Mouse (Mus musculus) myocyte (in vitro differentiated cells): ENCODE data around the gene Prph2. TPM values are rescaled to one million over a fixed set of nuclear protein-coding genes. Genes with fewer than 3 reads are reported as not detected.

ENCODE experiments used
- H3K27me3 ChIP-seq: one replicate; pipeline ENCODE4 v1.6.1; 2011; ENCODE audit not compliant: control insufficient read depth, insufficient read depth, insufficient read length
- H3K36me3 ChIP-seq: one replicate; pipeline ENCODE4 v1.6.1; 2011; ENCODE audit not compliant: control insufficient read depth, insufficient read depth
- H3K4me2 ChIP-seq: one replicate; pipeline ENCODE4 v1.6.1; 2011; ENCODE audit warnings: low read depth, control low read depth
- H3K4me3 ChIP-seq: one replicate; pipeline ENCODE4 v1.5.1; 2011; ENCODE audit warnings: mild to moderate bottlenecking, control low read depth, moderate library complexity
- H3K79me2 ChIP-seq: one replicate; pipeline ENCODE4 v1.6.1; 2011; ENCODE audit not compliant: control insufficient read depth, insufficient read depth
- H3ac ChIP-seq: one replicate; pipeline ENCODE4 v1.6.1; 2011; ENCODE audit not compliant: control insufficient read depth, insufficient read length
- CEBPB ChIP-seq: IDR thresholded peaks from 2 replicates; pipeline ENCODE4 v1.6.1; 2011; ENCODE audit warnings: mild to moderate bottlenecking, moderate library complexity; ENCODE audit not compliant: poor library complexity, insufficient read depth, severe bottlenecking
- E2F4 ChIP-seq: IDR thresholded peaks from one replicate; pipeline ENCODE4 v1.6.1; 2011; ENCODE audit warnings: mild to moderate bottlenecking, control low read depth, moderate library complexity; ENCODE audit not compliant: insufficient read depth
- MAX ChIP-seq: IDR thresholded peaks from one replicate; pipeline ENCODE4 v1.6.1; 2011; ENCODE audit warnings: low read depth, mild to moderate bottlenecking, control low read depth
- MYOD1 ChIP-seq, 3 experiments: IDR thresholded peaks; one replicate each; pipeline ENCODE4 v1.6.1; 2011; ENCODE audit warnings: control low read depth in 2 of 3, low read depth in 2 of 3, mild to moderate bottlenecking in 2 of 3, moderate library complexity in 1 of 3; ENCODE audit not compliant: insufficient read length in 2 of 3, control insufficient read depth in 1 of 3
- MYOG ChIP-seq, 3 experiments: IDR thresholded peaks; one replicate each; pipeline ENCODE4 v1.6.1; 2011; ENCODE audit warnings: control low read depth in 2 of 3, low read depth in 2 of 3, mild to moderate bottlenecking in 2 of 3; ENCODE audit not compliant: insufficient read length in 2 of 3, control insufficient read depth in 1 of 3, insufficient read depth in 1 of 3
- POLR2A ChIP-seq: IDR thresholded peaks from one replicate; pipeline ENCODE4 v1.6.1; 2011; ENCODE audit warnings: low read depth, mild to moderate bottlenecking, control low read depth, moderate library complexity; ENCODE audit not compliant: insufficient read length
- POLR2AphosphoS2 ChIP-seq: IDR thresholded peaks from one replicate; pipeline ENCODE4 v1.6.1; 2011; ENCODE audit warnings: low read depth, control low read depth; ENCODE audit not compliant: insufficient read length
- REST ChIP-seq: IDR thresholded peaks from one replicate; pipeline ENCODE4 v1.6.1; 2011; ENCODE audit warnings: mild to moderate bottlenecking, control low read depth, moderate library complexity; ENCODE audit not compliant: insufficient read depth, insufficient read length
- SRF ChIP-seq: IDR thresholded peaks from one replicate; pipeline ENCODE4 v1.6.1; 2011; ENCODE audit warnings: low read depth; ENCODE audit not compliant: control insufficient read depth, insufficient read length
- TCF12 ChIP-seq: IDR thresholded peaks from one replicate; pipeline ENCODE4 v1.6.1; 2011; ENCODE audit warnings: mild to moderate bottlenecking, control low read depth; ENCODE audit not compliant: poor library complexity, insufficient read depth, severe bottlenecking
- TCF3 ChIP-seq: IDR thresholded peaks from one replicate; pipeline ENCODE4 v1.6.1; 2011; ENCODE audit warnings: low read depth, control low read depth; ENCODE audit not compliant: insufficient read length
- USF1 ChIP-seq: IDR thresholded peaks from one replicate; pipeline ENCODE4 v1.6.1; 2011; ENCODE audit warnings: low read depth, mild to moderate bottlenecking, control low read depth, moderate library complexity
- polyA plus RNA-seq: library from polyadenylated mRNA; unstranded; fragments of >200 nt; fragmentation: generic; extraction: Trizol; gene quantifications from one replicate; pipeline ENCODE4 v1.2.1, GENCODE M21; 2012; ENCODE audit warnings: missing spikeins

Prph2 gene
- polyA plus RNA-seq, 1 experiment, result not detected

DNA sequence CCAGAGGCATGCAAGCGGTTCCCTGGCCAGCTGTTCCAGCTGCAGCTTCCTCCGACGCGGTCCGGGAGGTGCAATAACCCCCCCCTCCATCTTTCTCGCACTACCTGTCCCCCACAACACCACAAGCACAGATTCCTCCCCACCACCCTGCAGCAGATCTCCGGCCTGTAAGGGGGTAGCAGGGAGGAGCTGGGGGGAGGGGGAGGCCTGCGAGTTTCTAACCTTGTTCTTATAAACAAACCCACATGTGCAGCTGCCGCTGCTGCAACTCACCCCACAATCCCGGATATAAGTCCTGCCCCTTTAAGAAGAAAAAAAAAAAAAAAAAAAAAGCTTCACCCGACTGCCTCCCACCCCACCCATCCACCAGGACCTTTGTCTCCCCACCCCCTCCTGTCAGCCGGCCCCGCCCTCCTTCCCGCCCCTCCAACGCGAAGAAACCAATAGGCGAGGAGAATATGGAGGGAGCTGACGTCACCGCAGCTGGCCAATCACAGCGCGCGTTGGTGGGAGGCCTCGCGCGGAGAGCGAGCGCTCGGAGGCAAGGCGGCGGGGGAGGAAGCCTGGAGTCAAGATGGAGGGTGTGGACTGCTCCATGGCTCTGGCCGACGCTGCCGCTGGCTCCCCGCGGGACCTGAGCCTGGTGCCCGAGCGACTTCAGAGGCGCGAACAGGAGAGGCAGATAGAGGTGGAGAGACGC, 20.0 kb upstream of the Prph2 start, which contains the start of gene Tbcc:
Gene Tbcc (plus strand): TSS at position 569 of the 700 bp plus-strand sequence.
- TF ChIP-seq REST (peak; percentile 55), MYOD1 (IDR thresholded peaks at IDR 0.05; ENCODE audit: control insufficient read depth in 1 of 3, insufficient read length in 2 of 3, low read depth in 2 of 3) (no peak), E2F4 (no peak), SRF (no peak), MYOG (IDR thresholded peaks at IDR 0.05; ENCODE audit: control insufficient read depth in 1 of 3, insufficient read depth in 1 of 3, insufficient read length in 2 of 3, low read depth in 2 of 3) (peak in 1 of 3 experiments; percentile 15), TCF12 (no peak), TCF3 (no peak), POLR2AphosphoS2 (peak; percentile 99), MAX (no peak), CEBPB (no peak), USF1 (no peak), POLR2A (peak; percentile 100)
- Histone ChIP-seq H3K79me2 (peaks cover 27% of the 10 kb centered on the region), H3K4me2 (peak within 1 kb of the TSS; percentile 97), H3K27me3 (no peaks in the 10 kb centered on the region), H3K36me3 (no peaks in the 10 kb centered on the region), H3ac (peak within 1 kb of the TSS; percentile 69), H3K4me3 (peak within 1 kb of the TSS; percentile 87)

DNA sequence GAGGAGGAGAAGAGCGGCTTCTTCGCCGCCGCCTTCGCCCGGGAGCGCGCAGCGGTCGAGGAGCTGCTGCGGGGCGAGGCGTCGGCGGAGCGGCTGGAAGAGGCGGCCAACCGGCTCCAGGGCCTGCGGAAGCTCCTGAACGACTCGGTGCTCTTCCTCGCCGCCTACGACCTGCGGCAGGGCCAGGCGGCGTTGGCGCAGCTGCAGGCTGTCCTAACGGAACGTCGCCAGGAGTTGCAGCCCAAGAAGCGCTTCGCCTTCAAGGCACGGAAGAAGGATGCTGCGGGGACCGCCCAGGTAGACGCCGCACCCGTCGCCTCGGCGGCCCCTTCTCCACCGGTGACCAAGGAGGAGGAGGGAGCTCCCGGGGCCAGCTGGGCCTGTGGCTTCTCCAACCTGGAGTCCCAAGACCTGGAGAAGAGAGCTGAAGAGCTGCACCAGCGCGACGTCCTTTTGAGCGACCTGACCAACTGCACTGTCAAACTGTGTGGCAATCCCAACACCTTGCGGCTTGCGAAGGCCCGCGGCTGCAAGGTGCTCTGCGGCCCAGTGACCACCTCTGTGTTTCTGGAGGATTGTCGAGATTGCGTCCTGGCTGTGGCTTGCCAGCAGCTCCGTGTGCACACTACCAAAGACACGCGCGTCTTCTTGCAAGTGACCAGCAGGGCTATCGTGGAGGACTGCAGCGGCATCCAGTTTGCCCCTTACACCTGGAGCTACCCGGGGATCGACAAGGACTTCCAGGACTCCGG, 19.2 kb upstream of the Prph2 start:
- TF ChIP-seq SRF (no peak), REST (no peak), USF1 (no peak), CEBPB (no peak), MYOD1 (IDR thresholded peaks at IDR 0.05; ENCODE audit: control insufficient read depth in 1 of 3, insufficient read length in 2 of 3, low read depth in 2 of 3) (peak in 1 of 3 experiments; percentile 7)
- peak overlapping the region; percentile 97 for H3K4me2 ChIP-seq
- peak overlapping the region; percentile 87 for H3K4me3 ChIP-seq
- H3K79me2 ChIP-seq, result peaks cover 27% of the 10 kb centered on the region
- H3ac ChIP-seq, result peak overlapping the region; percentile 69
- no peaks in the 10 kb centered on the region for H3K36me3 ChIP-seq
- no peaks in the 10 kb centered on the region for H3K27me3 ChIP-seq

DNA sequence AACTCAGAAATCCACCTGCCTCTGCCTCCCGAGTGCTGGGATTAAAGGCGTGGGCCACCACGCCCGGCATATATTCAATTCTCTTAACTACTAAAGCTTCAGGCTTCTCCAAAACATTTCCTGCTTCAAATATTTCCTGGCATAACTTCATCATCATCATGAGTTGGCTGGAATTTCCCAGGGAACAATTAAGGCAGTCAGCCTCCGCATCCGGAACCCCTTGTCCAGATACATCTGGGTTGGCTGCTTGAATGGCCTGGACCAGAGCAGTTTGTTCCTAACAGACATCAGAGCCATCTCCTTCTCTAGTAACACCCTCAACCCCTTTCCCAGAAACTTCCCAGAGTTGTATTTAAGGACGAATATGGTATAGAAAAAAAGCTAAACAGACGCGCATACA, 14.8 kb upstream of the Prph2 start:
- Histone ChIP-seq H3K36me3 (no peaks in the 10 kb centered on the region), H3K4me3 (no peak overlapping the region), H3K27me3 (no peaks in the 10 kb centered on the region), H3ac (no peak overlapping the region), H3K4me2 (no peak overlapping the region), H3K79me2 (peaks cover 23% of the 10 kb centered on the region)
- no peak for TF ChIP-seq POLR2AphosphoS2
- no peak for TF ChIP-seq SRF
- no peak for TF ChIP-seq CEBPB
- no peak for TF ChIP-seq REST
- TF ChIP-seq MYOG (IDR thresholded peaks at IDR 0.05; ENCODE audit: control insufficient read depth in 1 of 3, insufficient read depth in 1 of 3, insufficient read length in 2 of 3, low read depth in 2 of 3), result no peak
- no peak for TF ChIP-seq TCF3
- no peak for TF ChIP-seq MAX

DNA sequence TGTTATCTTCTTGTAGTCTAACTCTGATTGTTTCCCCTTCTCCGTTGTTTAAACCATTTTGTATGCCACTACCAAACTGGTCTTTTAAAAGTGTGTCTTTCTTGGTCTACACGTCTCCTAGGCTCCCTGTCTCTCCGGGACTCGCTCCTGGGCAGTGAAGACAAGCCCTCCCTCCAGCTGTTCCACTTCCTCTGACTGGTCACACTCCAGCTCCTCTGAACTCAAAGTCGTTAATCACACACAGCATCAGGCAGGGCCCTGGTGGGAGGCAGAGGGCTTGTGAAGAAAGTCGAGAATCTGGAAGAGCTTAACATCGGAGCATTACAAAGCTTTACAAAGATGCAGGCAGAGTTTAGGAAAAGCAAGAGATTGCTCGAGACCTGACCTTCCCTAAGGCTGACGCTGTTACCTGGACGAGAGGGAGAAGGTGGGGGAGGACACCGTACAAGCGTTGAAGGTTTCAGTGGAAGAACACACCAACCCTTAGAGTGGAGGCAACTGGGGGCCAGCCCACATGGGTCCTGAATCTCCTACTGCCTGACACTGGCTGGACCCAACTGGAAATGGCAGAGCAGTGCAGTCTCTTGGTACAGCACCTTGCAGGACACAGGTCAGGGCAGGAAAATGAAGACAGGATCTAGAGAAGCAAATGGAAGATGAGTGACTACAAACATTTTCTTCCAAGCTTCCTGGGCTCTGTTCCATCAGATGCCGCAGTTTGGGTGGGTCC, 12.9 kb upstream of the Prph2 start:
- Histone ChIP-seq H3ac (no peak overlapping the region), H3K79me2 (peaks cover 7% of the 10 kb centered on the region), H3K4me2 (no peak overlapping the region), H3K4me3 (no peak overlapping the region), H3K27me3 (no peaks in the 10 kb centered on the region), H3K36me3 (no peaks in the 10 kb centered on the region)
- TF ChIP-seq USF1 (no peak), E2F4 (no peak), MYOD1 (IDR thresholded peaks at IDR 0.05; ENCODE audit: control insufficient read depth in 1 of 3, insufficient read length in 2 of 3, low read depth in 2 of 3) (no peak), MYOG (IDR thresholded peaks at IDR 0.05; ENCODE audit: control insufficient read depth in 1 of 3, insufficient read depth in 1 of 3, insufficient read length in 2 of 3, low read depth in 2 of 3) (no peak), SRF (no peak), POLR2A (no peak), POLR2AphosphoS2 (no peak), CEBPB (no peak), TCF3 (no peak), MAX (no peak), REST (no peak), TCF12 (no peak)

DNA sequence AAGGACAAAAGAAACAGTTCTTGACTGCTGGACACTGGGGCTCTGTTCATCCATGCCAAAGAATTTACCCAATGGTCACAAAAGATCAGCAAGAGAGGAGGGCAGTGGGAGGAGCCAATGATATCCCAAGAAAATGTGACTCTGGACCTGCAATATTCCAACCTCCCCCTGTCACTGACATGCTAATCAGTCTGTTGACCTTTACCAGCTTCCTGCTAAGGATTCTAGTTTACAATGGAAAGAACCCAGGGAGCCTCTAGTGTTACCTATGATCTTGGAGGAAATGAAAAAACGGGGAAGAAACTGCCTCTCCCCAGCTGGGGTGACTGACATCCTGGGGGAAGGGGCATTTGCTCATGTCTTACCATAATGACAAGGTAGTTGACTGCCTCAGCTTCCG, 9.3 kb upstream of the Prph2 start:
- Histone ChIP-seq H3K27me3 (no peaks in the 10 kb centered on the region), H3K79me2 (no peaks in the 10 kb centered on the region), H3K36me3 (no peaks in the 10 kb centered on the region), H3K4me2 (no peak overlapping the region), H3ac (no peak overlapping the region), H3K4me3 (no peak overlapping the region)
- no peak for TF ChIP-seq MYOD1 (IDR thresholded peaks at IDR 0.05; ENCODE audit: control insufficient read depth in 1 of 3, insufficient read length in 2 of 3, low read depth in 2 of 3)
